Mouse (Mus musculus) Muller cell, postnatal 12 days (primary cell): ENCODE measurements at regions not wholly inside any gene's neighbourhood (a gene's known extent, or its start where the extent isn't known, plus 50 kb on each side); places are given as distances from the start of the nearest gene placed in this dataset.

ENCODE experiments used
- DNase-seq: peaks from one replicate; pipeline ENCODE4 v3.0.0-alpha.2; 2015; ENCODE audit errors: inconsistent ontology term

DNA sequence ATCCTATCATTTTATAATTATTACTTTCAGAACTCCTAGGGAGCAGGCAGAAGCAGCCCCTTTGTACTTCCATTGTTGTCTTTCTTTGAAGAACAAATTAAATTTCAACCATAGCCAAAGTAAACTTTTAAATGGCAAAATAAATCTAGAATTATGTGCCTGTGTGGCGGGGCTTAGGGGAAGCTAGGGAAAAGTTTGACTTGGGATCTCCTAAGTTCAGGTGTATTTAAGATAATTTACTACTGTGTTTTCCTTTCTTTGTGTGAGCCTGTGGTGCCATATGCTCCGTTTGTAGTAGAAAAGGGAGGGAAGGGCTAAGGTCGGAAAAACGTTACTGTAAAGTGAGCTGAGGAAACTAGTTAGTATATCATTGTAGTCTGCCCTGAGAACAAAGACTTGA lies 1062.5 kb upstream of the Zeb2 start:
- no peak for DNase-seq

- DNase-seq = no peak
These were observed 1051.3 kb upstream of the Zeb2 start for GRCm38 (mm10) chr2:46168488-46168887.

DNA sequence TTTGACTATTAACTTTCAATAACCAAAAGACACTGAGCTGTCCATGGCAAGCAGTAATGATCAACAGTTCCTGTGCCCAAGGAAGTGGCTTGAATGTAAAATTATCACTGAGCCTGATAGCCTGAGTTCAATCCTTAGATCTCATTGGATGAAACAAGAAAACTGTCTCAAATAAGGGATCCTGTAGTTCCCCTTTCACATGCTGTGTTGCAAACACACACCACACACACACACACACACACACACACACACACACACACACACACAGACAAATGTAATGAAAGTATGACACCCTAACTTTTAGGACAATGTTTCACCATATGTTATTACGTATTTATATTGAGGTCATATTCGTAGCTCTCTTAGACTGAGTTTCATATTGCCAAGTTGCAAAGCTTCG lies 1032.7 kb upstream of the Zeb2 start:
- no peak for DNase-seq

GRCm38 (mm10) chr2:46119871-46120270 lies 1002.7 kb upstream of the Zeb2 start:
- DNase-seq = no peak

- no peak for DNase-seq
These were observed 989.8 kb upstream of the Zeb2 start for GRCm38 (mm10) chr2:46106991-46107390.

- no peak for DNase-seq
These were observed 948.0 kb upstream of the Zeb2 start for GRCm38 (mm10) chr2:46065034-46065802.

- peak; percentile 5 for DNase-seq
These were observed 938.5 kb upstream of the Zeb2 start for GRCm38 (mm10) chr2:46055729-46056128.

DNA sequence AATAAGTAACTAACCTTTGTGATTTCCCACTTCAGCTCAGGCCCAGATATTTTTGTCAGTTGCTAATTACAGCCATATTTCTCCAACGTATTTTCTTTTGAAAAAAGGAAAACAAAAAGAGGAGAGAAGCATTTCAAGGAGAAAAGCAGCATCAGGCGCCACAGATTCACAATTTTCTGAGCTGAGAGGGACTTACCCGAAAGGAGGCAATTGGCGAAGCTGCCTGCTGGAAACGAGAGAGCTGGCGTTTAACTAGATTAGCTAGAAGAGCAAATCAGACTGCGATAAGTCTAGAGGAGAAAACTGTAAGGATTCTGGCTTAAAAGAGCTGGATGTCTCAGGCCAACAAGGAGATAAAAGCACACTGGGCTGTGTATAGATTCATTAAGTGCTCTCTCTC lies 937.7 kb upstream of the Zeb2 start:
- no peak for DNase-seq

DNA sequence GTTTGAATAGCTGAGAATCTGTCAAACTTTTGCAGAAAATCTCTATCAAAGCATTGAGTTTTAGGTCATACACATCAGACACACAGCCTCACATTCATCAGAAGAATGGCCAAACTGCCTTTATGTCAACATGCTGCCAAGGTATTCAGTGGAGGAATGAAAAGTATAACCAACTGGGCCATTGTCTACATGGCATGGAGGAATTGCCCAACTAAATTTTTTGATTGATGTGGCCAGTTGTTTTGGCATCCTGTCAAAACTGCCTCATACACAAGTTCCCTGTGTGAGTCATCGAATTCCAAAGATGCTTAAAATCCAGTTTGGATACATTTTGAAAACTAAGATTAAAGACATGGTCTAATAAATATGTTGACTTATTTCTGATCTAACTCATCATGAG lies 904.7 kb upstream of the Zeb2 start:
- DNase-seq = peak; percentile 75

DNA sequence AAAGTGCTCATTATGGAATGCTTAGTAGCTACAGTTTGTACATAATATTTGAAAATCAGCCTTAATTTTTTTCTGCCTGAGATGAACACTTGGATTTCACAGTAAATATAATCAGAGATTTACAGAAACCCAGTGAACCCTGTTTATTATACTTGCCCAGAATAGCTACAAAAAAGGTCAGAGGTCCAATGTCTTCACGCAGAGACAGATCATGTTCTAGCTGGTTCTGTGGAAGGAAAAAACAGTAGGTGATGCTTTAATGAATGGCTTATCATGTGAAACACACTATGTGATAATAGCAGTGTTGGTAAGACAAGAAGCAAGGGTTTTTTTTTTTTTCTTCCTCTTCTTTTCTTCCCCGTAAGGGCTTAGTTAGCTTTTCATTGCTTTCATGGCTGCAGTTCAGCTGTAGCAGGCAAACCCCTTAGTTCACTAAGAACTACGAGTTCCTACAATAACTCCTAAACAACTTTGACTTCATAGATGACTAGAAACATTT lies 896.6 kb upstream of the Zeb2 start:
- no peak for DNase-seq

DNA sequence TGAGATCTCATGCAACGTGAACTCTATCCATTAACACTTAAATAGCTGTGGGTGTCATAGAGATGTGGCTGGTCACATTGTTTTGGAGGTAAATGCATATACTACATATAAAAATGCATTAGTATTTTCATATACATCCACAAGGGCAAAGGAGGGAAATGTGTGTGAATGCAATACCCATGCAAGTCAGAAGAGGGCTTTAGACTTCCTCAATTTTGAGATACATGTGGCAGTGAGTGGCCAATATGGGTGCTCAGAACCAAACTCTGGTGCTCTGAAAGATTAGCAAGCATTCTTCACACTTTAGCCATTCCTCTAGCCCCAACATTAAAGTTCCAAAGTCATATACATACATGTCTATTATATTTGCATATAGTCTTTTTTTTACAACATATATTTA lies 895.5 kb upstream of the Zeb2 start:
- no peak for DNase-seq

- no peak for DNase-seq
These were observed 858.0 kb upstream of the Zeb2 start for GRCm38 (mm10) chr2:45975157-45975556.

GRCm38 (mm10) chr2:45968635-45969034 lies 851.4 kb upstream of the Zeb2 start:
- DNase-seq = no peak

DNA sequence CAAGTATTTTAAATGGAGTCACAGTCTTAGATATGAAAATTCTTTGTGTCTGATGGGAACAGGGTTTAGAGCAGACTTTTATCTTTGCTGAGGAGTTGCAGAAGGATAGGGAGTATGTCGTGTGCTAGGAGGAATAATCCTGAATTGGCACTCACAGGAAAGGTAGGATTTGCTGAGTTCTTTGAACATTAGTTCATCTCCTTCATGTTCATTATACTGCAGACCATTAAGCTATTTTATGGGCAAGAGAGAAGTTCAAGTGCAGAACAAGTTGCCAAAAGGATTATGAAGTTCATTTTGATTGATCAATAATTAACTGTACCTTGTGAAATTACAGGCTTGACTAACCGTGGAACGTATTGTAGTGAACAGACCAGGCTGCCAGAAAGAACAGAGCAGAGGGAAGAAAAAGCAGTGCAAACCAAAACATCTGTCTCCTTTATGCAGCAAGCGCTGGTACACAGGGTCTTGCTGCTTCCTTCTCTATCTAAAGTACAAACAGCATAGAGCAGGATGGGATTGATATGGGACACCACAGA lies 839.7 kb upstream of the Zeb2 start:
- DNase-seq = no peak

DNA sequence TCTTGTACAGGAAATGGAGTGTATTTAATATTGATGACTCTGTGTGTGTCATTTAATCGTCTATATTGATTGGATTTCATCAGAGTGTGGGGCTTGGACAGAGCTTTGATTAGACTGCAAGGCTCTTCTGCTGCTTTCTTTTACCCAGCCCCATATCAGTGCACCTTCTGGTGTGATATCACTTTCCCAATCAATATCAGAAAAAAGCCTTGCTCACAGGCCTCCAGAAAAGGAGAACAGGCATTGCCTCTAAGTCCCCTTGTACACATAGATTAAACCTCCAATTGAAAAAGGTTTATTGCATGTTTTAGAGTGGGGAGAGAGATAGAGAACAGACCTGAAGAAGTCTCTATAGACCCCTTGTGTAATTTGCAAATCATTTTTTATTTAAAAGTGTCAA lies 831.6 kb upstream of the Zeb2 start:
- DNase-seq = no peak

GRCm38 (mm10) chr2:45925791-45926480 lies 808.7 kb upstream of the Zeb2 start:
- no peak for DNase-seq

DNA sequence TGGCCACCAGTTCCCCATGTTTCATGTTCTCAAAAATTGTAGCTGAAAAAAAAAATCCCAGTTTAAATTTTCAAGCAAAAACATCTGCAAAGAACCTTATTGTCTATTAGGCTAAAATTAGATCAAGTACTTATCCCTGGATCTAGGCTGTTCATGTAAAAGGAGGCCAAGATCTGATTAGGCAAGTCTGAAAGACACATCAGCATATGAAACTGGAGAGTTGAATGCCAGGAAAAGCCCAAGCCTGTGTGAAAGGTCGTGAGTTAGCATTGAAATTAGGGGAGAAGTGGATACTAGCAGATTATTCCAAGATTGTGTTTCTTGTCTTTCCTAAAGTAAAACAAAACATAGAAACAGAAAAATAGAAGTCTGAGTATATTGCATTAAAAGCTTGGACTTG lies 791.7 kb upstream of the Zeb2 start:
- DNase-seq = no peak

DNA sequence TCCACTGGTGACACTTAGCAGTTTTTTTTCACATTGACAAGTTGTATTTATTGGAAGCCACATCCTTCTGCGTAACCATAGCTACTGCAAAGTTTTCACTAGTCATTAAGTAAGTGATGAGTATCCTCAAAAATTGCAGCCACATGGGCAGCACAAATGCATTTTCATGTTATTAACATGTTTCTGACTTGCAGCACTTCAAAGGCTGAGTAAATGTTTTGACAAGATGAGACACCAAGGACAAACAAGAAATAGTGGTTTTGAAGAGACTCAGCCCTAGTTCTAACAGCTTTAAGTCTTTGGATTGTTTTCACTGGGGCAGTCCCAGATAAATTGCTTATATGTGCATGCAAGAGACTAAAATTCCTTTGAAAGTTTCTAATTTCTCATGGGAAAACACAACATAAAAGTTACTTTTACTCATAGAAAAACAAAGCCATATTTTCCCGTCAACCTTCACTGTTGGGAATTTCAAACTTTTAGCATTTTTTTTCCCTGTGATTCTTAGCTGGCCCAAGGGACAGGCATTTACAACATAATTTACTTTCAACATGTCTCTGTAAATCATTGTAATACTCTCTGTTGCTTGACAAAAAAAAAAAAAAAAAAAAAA lies 787.5 kb upstream of the Zeb2 start:
- DNase-seq = peak; percentile 7

DNA sequence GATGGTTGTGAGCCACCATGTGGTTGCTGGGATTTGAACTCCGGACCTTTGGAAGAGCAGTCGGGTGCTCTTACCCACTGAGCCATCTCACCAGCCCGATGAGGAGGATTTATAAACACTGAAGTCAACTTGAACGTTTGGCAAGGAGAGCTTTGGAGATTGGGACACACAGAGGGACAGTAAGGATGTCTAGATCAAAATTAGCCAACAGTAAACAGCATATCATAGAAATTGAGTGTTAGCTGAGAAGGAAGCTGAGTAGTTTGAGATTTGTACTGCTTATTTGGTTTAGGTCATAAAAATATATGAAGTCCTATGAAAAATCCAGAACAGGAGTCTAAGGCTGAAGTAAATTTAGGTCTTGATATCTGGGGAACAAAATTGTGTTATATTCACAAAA lies 786.9 kb upstream of the Zeb2 start:
- no peak for DNase-seq

GRCm38 (mm10) chr2:45903350-45903749 lies 786.2 kb upstream of the Zeb2 start:
- no peak for DNase-seq

DNA sequence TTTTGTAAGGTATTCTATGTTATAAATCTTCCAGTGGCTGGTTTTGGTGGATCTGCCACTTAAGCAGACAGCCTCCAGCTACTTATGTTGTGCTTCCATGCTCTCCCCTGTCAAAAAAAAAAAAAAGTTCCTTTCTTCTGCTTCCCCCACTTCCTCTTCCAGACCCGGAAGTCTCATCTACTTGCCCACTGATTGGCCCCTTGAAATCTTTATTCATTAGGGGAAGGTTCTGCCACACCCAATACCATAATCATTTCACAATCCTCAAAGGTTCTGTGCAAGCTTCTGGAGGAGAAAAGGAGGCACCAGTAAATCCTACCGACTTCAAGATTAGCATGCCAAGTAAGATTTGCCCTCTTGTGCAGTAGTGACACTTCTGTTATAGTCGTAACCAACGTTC lies 784.7 kb upstream of the Zeb2 start:
- no peak for DNase-seq

DNA sequence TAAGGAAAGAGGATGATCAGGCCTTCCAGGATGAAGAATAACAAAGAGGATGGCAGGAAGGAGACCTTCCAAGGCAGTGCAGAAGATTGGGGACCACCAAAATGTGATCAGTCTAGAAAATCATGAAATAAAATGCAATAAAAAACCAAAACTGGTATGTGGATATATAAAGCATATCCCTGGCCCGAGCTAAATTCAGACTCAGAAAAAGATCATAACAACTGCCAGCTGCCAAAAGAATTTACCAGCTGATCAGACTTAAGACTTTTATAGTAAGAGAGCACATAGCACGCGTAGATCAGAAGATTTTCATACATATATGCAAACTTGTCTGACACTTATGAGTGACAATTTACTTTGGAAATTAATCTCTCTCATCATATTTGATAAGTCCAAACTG lies 767.5 kb upstream of the Zeb2 start:
- no peak for DNase-seq

DNA sequence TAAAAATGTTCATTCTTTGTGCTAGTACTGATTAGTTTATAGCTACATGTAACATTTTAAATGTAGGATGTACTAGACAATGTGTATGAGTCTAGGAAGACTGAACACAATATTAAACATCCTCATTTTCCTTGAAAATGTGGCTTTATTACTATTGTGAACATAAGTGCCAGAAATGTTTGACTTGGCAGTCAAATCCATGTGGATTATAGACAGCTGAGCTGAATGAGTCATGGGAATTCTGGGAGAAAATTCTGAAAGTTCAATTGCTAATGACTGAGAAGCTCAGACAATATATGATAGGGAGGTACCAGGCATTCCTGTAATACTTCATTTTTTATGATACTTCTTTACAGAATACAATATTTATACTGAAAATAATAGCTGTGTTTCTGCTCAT lies 761.5 kb upstream of the Zeb2 start:
- DNase-seq = peak; percentile 35
